Mouse (Mus musculus) left cerebral cortex, postnatal 4 days (tissue): Measurements from ENCODE around the gene Sh3gl1. TPM values are rescaled to one million over a fixed set of nuclear protein-coding genes. Genes with fewer than 3 reads are reported as not detected.

Experiments used
- DNase-seq: peaks from one replicate; pipeline ENCODE4 v3.0.0-alpha.2; 2022
- intact Hi-C: fragments of 180-260 bp; cut with DNase I; formaldehyde crosslinking; loops from one replicate; pipeline ENCODE4 v1.15.1; 2025
- total RNA-seq, 2 experiments: library from RNA; stranded (reverse); gene quantifications; 2 replicates each; pipeline ENCODE4 v1.2.3; 2021

Gene Sh3gl1
- total RNA-seq, 2 experiments from 2014 or later = 53.6 to 55.3 TPM

DNA sequence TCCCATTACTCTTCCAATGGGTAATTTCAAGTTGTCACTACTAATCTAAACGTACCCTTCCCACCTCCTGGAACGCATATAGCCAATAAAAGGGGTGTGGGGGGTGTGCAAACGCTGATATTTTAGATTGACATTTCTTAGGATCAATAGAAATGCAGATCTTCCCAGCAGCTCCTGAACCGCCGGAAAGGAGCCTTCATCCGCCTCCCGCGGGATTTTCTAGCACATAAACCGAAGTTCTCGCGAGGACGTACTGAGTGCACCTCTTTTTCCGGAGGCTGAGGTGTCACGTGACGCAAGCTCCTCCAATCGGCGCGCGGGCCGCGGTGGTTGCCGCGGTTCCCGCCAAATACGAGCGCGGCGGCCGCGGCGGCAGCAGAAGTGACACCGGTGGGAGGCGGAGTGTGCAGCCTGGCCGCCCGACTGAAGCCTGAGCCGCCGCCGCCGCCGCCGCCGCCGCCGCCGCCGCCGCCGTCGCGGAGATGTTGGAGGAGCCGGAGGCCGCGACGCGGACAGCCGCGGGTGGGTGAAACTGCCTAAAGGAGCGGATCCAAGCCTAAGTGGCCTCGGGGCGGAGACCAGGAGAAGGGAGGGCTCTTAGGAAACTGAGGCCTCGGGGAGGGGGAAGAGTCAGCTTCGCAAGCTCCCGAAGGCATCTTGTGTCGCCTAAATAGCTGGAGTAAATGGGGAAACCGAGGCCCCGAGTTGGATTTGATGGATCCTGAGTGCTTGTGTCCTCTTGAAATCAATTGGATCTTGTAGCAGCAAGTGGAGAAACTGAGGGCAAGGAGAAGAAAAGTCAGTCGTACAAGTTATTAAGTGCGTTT lies 3.8 kb upstream of the Sh3gl1 start, which contains the start of gene Chaf1a:
Chaf1a (plus strand) TSS at position 410 of the 827 bp plus-strand sequence.
- intact Hi-C loops = no loop called here
- DNase-seq = peak; percentile 98

DNA sequence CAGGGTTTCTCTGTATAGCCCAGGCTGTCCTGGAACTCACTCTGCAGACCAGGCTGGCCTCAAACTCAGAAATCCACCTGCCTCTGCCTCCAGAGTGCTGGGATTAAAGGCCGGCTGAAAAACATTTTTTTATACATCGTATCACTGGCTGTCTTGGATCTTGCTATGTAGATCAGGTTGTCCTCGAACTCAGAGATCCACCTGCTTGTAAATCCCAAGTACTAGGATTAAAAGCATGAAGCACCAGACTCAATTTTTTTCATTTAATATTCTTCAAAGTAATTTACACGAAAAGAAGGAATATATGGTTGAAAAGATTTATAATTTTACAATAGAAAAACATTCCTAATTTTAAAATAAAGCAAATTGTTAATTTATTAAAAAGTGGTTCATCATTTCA lies 2.9 kb upstream of the Sh3gl1 start:
- DNase-seq = no peak
- intact Hi-C loops = no loop called here

DNA sequence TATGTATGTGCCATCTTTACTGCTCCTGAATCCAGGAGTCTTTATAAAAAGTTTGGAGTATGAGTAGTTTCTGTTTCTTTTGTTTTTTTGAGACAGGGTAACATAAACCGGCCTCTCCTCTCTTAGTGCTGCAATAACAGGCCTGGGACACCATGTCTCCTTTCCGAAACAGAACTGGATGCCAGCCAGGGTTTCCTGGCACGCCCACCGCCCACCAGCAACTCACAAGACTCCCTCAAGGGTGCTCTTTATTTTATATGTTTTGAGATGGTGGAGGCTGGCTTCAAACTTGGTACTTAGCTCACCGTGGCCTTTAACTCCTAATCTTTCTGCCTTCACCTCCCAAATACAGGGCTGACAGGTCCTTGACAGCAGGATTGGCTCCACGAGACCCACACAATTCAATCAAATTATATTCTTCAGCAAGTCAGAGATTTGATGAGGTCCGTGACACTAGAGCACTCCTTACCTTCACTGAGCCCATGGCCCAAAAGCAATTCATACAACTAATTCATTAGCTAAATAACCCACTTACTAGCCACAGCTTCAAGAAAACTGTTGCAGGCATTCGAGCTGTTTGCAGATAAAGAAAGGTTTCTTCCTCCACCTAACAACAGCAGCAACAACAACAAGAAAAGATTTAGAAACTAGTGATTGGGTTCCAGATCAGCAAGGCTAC lies 2.3 kb upstream of the Sh3gl1 start:
- DNase-seq = no peak
- intact Hi-C loops = no loop called here

DNA sequence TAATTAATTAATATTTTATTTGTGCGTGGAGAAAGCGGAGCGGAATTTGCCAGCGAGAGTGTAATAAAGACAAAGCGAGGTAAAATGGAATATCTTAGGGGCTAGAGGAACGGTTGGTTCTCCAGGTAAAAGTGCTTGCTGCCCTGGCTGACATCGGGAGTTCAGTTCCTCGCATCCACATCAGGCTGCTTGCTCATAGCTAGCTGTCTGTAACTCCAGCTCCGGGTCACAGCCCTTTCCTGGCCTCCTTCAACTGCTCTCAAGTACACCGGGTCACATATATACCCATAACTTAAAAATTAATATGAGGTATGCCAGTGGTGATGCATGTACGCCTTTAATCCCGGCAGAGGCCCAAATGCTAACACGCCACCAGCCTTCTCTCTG lies 459 bp upstream of the Sh3gl1 start:
- no peak for DNase-seq
- intact Hi-C loops = no loop called here

DNA sequence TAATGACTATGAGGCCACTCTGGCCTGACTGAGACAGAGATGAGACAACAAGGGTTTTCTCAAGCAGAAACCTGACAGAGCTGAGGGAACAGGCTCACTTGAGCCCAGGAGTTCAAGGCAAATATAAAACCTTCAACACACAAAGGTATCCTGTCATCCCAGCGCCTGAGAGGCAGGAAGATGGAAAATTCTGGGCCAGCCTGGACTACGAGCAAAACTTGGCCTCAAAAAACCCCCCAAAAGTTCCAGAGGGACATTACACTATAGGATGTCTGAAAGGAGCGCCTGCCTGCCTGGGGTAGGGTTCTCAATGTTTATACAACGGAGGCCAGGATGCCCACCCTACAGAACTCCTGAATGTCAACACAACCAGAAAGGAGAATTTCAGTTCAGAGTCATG lies 1.2 kb downstream of the Sh3gl1 start:
- DNase-seq = no peak
- intact Hi-C loops = no loop called here

DNA sequence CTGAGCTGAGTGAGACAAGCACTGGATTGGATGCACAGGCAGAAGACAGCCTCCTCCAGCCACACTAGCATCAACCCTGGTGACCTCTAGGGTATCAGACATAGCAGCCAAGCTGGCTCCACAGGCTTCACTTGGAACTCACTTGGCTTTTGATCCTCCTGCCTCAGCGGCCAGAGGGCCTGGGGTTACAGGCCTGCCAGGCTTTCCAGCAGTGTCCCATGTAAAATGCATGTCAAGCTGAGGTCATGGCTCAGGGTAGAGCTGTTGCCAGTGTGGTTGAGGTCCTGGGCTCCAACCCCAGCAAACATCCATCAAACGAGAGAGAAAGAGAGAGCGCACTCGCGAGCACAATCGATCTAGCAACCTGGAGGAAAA lies 1.7 kb downstream of the Sh3gl1 start:
- no peak for DNase-seq
- intact Hi-C loops = no loop called here

DNA sequence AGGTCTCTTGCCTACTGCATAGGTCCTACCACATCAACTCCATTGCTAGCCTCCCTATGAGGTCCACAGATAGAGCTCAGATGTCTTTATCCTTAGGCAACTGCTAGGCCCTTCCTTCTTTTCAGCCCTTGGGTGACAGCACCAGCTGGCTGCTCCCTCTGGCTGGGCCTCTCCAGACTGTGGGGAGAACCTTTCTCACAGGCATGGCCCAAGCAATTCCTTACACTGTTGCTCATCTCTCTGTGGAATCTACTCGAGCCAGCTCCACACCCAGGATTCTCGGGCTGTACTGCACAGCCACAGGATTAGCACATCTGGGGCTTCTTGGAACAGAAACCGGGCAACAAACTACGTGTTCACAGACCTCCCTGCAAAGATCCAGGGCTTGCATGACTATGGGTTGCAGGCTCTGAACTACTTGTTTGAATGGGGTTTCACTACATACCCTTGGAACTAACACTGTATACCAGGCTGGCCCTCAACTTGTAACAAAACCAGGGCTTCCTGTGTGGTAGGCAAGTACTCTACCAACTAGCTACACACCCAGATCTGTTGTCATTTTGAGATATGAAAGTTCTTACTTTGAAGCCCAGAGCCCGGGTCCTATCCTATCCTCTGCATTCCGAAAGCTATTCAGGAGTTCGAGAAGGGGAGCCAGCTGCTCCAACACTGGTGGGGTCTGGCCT lies 2.3 kb downstream of the Sh3gl1 start:
- intact Hi-C loops = no loop called here
- DNase-seq = no peak

DNA sequence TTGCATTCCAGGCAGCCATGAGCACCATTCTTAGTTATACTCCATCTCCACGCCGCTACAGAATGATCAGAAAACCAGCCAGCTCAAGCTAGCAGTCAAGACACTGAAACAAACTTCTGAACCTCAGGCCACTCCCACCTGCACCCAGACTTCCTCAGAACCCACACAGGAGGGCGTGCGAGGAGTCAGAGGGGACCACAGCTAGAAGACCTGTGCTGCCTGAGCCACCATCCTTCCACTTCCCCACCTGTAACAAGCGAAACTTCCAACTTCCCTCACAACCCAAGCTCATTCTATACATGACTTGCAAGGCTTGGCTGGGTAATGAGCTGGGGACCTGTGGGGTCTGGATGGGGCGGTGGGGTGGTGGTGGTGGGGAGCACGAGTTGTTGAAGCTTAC lies 3.6 kb downstream of the Sh3gl1 start:
- DNase-seq = no peak
- intact Hi-C loops = no loop called here

DNA sequence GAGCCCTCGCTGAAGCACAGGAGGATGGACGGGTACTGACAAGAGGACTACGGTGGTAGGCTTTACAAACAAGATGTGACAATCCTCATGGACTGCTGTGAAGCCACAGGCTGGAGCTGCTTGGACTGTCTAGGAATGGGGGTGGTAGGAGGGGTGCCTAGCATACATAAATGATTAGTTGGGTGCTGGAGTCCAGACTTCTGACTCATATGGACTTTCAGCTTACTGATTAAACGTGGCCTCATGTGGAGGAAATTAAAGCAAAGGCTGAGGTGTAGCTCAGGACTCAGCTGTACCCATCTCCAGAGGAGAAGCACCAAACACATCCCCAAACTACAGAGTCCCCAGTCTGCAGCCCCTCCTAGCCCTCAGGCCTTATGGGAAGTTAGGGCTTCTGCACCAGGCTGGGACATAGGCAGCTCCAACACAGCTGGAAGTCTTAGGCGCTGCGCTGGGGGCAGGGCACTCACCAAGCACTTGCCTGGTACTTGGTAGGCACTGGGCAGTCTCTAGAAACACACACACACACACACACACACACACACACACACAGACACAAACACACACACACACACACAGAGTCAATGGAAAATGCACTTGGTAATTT lies 4.2 kb downstream of the Sh3gl1 start:
- intact Hi-C loops = no loop called here
- DNase-seq = no peak

DNA sequence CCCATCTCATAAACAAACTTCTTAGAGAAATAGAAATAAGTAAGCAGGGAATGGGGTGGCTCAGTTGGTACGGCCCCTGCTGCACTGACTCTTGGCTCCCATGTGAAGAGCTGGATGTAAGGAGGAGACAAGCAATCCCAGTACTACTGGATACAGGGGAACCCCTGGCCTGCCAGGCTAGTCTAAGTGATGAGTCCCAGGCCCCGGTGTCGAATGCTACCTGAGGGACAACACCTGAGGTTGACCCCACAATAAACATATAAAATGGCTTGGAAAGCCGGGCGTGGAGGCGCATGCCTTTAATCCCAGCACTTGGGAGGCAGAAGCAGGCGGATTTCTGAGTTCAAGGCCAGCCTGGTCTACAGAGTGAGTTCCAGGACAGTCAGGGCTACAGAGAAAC lies 5.0 kb downstream of the Sh3gl1 start:
- DNase-seq = no peak
- intact Hi-C loops = no loop called here

DNA sequence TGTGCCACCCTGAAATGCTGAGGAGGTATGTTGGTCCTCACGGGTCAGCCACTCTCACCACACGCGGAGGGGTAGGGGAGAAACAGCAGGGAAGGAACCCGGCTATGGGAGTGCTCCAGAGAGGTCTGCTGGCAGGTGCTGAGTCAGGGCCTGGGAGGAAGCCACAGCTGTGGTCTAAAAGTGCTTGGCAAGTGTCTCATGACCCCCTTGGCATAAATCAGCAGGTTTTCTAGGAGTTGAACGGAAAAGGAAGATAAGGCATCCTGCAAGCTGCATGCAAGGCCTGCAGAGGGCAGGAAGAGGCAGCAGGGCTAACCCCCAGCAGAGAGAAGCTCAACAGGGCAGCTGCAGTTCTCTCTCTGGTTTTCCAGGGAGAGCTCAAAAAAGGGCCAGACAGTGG lies 5.5 kb downstream of the Sh3gl1 start:
- intact Hi-C loops = no loop called here
- DNase-seq = no peak

DNA sequence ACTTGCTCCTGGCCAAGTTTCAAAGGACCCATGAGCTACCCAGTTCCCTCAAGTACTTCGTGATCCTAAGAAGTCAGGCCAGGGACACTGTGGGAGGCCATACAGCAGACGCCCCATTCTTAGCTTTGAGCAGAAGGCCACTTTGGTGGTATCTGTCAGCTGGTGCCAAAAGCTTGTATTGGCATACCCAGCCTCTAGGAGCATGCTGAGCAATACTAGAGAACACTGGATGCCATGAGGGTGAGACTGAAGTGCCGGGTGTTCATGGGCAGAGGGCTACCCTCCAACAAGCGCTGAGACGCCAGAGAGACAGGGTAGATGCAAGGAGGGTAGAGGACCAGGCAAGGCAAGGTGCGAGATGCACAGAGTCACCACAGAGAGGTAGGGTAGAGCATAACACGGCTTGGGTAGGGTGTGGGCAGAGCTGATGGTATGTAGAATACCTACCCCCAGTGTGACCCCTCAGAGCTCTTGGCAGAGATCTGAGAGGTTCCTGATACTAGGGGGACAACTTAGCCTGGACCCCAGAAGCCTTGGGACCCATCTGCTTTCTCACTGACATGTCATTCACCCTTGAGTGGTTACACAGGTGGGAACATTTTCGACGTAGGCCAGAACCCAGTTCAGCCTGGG lies 6.1 kb downstream of the Sh3gl1 start:
- DNase-seq = no peak
- intact Hi-C loops = no loop called here

DNA sequence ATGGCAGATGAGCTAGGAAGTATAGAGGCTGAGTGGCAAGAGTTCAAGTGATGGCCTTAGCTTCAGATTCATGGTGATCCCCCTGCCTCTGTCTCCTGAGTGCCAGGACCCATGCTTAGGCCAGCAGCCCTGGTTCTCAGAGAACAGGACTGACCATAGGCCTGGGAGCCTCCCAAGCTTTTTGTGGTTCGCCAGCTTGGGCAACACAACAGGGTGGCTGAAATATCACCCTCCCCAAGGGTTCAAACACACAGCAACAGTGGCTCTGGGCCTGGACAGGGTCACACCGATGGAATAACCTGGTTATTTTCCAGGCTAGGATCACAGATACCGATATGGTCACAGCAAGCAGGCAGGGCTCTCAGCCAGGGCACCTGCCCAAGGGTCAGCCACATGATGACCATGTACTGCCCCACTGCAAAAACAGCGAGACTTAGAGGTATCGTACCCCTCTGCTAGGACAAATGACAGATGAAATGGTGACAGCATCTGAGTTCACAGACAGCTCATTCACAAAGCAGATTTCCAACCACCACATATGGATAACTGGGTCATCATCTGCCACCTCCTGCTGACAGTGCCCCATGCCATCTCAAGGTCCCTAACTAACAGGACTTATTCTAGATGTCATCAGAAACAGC lies 8.5 kb downstream of the Sh3gl1 start:
- intact Hi-C loops = no loop called here
- no peak for DNase-seq

DNA sequence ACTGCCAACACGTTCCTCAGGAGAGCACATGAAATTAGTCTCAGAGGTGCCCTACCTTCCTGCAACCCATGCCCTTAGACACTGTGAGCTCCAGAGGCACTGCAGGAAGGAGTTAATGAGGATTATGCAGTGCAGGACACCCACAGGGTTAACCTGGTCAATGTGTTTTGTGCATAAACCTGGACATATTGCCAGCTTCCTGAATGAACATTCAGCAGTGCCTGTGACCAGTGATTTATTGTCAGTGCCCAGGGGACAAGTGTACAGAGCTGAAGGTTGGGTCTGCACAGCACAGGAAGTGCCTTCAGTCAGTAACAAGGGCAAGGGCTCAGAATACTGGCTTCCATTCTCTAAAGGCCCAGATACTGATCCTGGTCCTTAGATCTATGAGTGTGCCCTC lies 9.6 kb downstream of the Sh3gl1 start:
- intact Hi-C loops = no loop called here

DNA sequence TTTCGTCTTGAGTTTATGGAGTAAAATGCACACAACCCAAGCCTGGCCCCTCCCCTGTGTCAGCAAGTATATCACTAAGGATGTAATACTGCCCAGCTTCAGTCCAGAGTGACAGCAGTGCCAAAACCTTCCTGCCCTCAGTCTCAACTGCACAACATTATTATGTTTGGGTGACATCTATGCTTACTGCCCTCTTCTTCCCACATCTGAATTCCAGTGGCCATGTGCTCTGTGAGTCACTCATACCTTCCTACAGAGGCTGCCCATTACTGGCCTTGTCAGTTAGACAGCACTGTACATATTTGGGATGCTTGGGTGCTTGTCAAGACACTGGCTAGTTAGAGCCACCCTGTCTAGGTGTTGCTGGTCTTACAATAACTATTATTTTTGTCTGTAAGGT lies 10.1 kb downstream of the Sh3gl1 start:
- DNase-seq = no peak
- intact Hi-C loops = no loop called here

More for the DNA sequence above, 9.6 kb downstream of the Sh3gl1 start:
- no peak for DNase-seq

DNA sequence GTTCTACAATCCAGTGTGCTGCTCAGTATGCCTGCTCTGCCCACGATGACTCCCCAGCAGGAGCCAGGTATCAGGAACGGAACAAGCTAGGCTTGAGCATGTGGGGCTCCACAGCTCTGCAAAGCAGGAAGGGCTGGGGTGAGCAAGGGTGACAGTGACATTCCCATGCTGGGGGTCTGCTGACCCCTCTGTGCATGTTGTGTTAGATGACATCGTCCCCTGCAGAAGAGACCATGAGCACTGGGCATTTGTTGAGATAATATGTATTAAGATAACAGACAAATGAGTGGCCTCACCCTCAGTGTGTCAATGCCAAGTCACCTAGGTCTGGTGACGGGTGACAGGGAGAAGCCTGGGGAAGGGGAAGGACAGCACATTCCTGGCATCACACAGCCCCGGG lies 11.5 kb downstream of the Sh3gl1 start:
- intact Hi-C loops = no loop called here
- no peak for DNase-seq

DNA sequence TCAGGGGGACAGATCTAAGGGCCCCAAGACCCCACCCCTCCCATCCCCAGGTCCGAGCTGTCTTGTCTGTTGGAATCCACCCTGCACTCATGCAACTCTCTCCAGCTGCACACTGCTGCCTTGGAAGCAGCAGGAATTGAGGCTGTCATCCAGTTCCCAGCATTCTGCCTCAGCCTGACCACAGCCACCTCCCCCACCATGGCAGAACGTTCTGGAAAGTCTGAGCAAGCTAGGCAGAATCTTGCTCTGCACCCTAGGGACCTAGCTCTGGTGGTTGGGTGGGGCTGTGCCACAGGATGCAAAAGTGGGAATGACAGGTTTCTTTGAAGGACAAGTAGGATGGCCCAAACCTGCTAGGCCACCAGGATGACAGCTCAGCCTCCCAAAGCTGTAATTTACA lies 12.0 kb downstream of the Sh3gl1 start:
- no peak for DNase-seq
- intact Hi-C loops = no loop called here

DNA sequence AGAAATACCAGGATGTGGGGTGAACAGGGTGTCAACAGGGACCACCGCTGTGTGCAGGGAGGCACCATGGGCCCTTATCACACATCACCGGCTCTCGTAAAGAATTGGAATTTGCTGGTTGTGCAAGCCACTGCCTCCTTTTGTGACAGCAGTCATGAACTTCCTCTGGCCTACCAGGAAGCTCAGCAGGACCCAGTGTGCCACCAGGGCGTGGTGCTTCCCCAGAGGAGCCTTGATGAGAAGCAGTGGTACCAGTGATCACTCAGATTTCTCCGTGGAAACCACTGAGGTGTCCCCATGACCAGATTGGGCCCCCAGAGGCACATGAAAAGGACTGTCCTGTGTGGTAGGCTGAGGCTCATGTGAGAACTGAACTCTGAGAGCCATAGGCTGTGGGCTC lies 13.0 kb downstream of the Sh3gl1 start:
- DNase-seq = no peak
- intact Hi-C loops = no loop called here

DNA sequence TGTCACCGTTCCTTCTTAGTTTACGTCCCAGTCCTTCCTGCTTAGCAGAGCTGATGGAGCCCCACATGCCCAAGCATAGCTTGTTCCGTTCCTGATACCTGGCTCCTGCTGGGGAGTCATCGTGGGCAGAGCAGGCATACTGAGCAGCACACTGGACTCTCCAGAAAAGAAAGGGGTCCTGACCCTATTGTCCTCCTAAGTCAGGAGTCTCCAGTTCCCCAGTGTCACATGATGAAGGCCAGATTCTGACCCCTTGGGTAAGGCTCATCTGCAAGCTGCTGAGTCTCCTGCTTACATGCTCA lies 13.5 kb downstream of the Sh3gl1 start:
- intact Hi-C loops = no loop called here

DNA sequence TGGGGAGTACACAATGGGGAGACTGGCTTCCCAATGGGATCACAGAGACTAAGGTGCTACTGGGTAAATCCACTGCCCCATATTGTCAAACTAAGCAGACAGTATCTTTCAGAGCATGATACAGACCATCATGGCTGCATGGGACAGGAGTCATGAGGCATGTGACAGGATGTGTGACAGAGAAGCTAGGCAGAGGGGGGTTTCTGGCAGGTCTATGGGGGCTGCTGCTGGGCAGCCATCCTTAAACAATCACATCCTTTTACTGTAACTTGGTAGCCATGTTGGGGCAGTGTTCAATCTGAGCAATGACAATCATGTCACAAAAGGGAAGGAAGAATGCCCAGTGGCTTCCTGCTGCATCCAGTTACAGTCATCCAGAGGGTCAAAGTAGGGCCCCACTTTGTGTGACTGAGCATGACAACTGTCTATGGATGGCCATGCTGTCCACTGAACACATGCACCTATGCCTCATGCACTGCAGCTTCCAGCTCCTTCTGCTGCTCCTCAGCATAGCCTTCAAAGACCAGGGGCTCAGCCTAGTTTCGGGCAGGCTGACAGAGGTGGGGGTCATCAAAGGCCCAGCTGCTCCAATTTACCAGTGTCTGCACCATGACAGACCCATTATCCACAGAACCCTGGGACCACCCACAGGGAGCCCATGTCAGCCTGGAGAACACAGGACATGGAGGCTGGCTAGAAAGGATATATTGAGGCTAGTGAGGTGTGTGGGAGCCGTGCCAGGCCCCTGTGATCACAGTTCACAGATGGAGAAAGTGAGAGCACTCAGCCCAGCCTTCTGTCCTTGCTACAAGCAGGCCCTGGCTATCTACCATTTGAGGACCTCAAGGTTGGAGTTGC lies 14.1 kb downstream of the Sh3gl1 start:
- intact Hi-C loops = no loop called here
- DNase-seq = peak; percentile 48

More for the DNA sequence above, 13.5 kb downstream of the Sh3gl1 start:
- no peak for DNase-seq
